Mouse (Mus musculus): Measurements from ENCODE around the gene Gak.

DNA sequence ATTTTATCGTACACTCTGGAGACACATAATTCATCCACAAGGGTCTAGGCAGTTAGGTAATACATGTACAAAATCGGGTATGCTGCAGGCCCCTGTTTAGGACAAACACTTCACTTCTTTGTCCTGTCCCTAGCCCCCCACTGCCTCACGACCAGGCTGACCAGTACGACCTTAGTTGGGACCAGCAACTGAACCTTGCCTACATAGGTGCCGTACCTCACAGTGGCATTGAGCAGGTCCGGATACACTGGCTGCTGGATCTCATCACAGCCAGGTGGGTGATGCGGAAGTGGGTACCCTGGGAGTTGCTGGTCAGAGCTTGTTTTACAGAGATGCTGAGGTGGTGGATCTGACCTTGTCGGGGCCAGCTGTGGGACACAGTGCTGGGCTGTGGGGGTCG is 40.4 kb upstream of the Gak start:
- TF ChIP-seq CTCF (IDR thresholded peaks at IDR 0.05; ENCODE audit: extremely low read depth, insufficient read depth, low read length) (no peak), POLR2A (IDR thresholded peaks at IDR 0.05; ENCODE audit: extremely low read depth, insufficient read depth, low read length) (no peak)
